ENCODE assay signal across 16 mouse cellular contexts in the genomic region with DNA sequence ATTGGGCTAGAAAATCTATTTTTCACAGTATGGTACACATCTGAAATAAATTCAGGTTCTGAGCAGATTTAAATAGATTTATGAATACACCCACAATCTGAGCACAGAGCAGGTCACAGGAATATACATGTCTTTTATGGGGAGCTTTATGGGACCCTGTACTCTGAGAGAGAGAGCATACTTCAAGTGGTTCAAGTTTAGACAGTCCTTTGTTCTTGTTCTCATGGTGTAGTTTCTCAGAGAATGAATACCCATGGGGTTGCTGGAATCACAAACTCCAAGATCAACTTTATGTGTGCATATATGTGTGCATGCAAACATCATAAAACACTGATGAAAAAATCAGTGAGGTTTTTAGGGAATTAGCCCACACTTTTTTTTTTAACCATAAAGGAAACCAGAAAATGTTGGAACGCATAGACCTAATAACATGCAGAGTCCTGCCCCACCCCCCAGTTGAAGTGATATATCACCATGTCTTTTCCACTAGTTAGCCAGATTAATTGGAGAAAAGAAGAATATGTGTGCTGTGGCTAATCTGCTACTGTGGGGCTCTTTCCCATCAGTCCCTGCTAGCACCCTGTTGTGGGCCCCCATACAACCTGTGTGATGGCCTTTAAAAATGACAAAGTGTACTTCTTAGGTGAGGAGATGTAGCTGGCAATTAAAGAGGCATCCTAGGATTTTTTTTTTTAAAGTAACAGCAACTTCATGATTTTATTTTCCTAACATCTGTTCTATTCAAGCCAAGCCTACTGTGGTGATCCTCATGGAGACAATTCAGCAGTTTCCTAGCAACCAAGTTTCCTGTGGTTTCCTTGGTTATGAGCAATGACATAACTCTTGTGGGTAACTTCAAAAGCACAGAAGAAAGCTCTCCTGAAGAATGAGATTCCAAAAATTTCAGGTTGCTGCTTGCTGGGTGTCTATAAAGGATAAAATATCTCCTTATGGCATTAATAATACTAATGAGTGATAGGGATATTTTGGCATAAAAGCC.
DNase-seq lines count a peak whose midpoint lies in the region; ATAC-seq and TF ChIP-seq lines count a peak whose summit lies in the region.
"Had no signal": no experiment of that assay in that cellular context is flagged by ENCODE, and none has a peak within 500 bp of the region (broad histone marks: within the 10 kb centered on the region; RNA-seq: fewer than 3 reads in every experiment).

No protein-coding gene starts in this region.

- H3K4me3 ChIP-seq in forebrain, embryonic 12.5 days (replicated peaks): no peak overlapping the region
- no peak overlapping the region for H3K4me3 ChIP-seq in forebrain, embryonic 15.5 days
- H3K4me3 ChIP-seq in limb, embryonic 14.5 days (replicated peaks; ENCODE audit: low read length): no peak overlapping the region
- H3K4me3 ChIP-seq: heart, adult 2 months had no signal

- 56% methylated on average over 1 of the region's 1 CpGs for WGBS in forebrain, embryonic 12.5 days
- 50% methylated on average over 1 of the region's 1 CpGs for WGBS in forebrain, embryonic 15.5 days
- WGBS in limb, embryonic 14.5 days: 38% methylated on average over 1 of the region's 1 CpGs

- DNase-seq in retina, embryonic 14.5 days (ENCODE audit: low spot score): peak; percentile 11
- DNase-seq in retina, postnatal 1 day: no peak
- peak; percentile 36 for DNase-seq in limb, embryonic 14.5 days (ENCODE audit: low spot score)
- no peak for DNase-seq in spleen, adult 18-20 months
- DNase-seq in ovary, postnatal 14 days (ENCODE audit: low spot score): no peak
- DNase-seq in urinary bladder, postnatal 10 days (ENCODE audit: low spot score): no peak
- DNase-seq: adrenal gland, adult 8-10 months; B cell, adult 2 months; cerebellum, adult 11-12 months; heart, adult 2 months; heart, postnatal 4 days; kidney, postnatal 36 days; thymus, postnatal 14 days had no signal

- 0 out of 2 replicates have a peak overlapping the region, but pooled peaks have one; percentile 19 for H3K27ac ChIP-seq in forebrain, embryonic 12.5 days
- no peak overlapping the region for H3K27ac ChIP-seq in forebrain, embryonic 15.5 days (replicated peaks)
- no peak overlapping the region for H3K27ac ChIP-seq in limb, embryonic 14.5 days (replicated peaks; ENCODE audit: low read depth, low read length)
- H3K27ac ChIP-seq: heart, adult 2 months; liver, embryonic 14.5 days had no signal

- H3K36me3 ChIP-seq in forebrain, embryonic 12.5 days (replicated peaks): no peaks in the 10 kb centered on the region
- no peaks in the 10 kb centered on the region for H3K36me3 ChIP-seq in forebrain, embryonic 15.5 days
- H3K36me3 ChIP-seq in limb, embryonic 14.5 days (ENCODE audit: control insufficient read depth, insufficient read depth, low read length): no peaks in the 10 kb centered on the region

- H3K9ac ChIP-seq in forebrain, embryonic 12.5 days: no peak overlapping the region
- H3K9ac ChIP-seq in forebrain, embryonic 15.5 days (replicated peaks): no peak overlapping the region
- no peak overlapping the region for H3K9ac ChIP-seq in limb, embryonic 14.5 days (ENCODE audit: low read depth, low read length, severe bottlenecking)
- H3K9ac ChIP-seq: liver, embryonic 14.5 days had no signal

- H3K4me1 ChIP-seq in forebrain, embryonic 12.5 days: peaks cover 13% of the 10 kb centered on the region
- H3K4me1 ChIP-seq in forebrain, embryonic 15.5 days: peaks cover 8% of the 10 kb centered on the region
- H3K4me1 ChIP-seq in limb, embryonic 14.5 days (ENCODE audit: control insufficient read depth, insufficient read depth, low read length): peaks cover 12% of the 10 kb centered on the region

- no peak overlapping the region for H3K4me2 ChIP-seq in forebrain, embryonic 12.5 days
- H3K4me2 ChIP-seq in forebrain, embryonic 15.5 days (replicated peaks): no peak overlapping the region
- no peak overlapping the region for H3K4me2 ChIP-seq in limb, embryonic 14.5 days (replicated peaks; ENCODE audit: low read depth, low read length, severe bottlenecking)

- TF ChIP-seq POLR2A in limb, embryonic 14.5 days (IDR thresholded peaks at IDR 0.05; ENCODE audit: borderline replicate concordance, extremely low read depth, insufficient read depth, insufficient read length): no peak

- no peaks in the 10 kb centered on the region for H3K9me3 ChIP-seq in forebrain, embryonic 12.5 days
- no peaks in the 10 kb centered on the region for H3K9me3 ChIP-seq in forebrain, embryonic 15.5 days
- no peaks in the 10 kb centered on the region for H3K9me3 ChIP-seq in limb, embryonic 14.5 days (ENCODE audit: control insufficient read depth, low read length)

- H3K27me3 ChIP-seq in forebrain, embryonic 12.5 days: no peaks in the 10 kb centered on the region
- H3K27me3 ChIP-seq in forebrain, embryonic 15.5 days: no peaks in the 10 kb centered on the region
- no peaks in the 10 kb centered on the region for H3K27me3 ChIP-seq in limb, embryonic 14.5 days (ENCODE audit: control insufficient read depth, insufficient read depth, low read length)

- ATAC-seq in forebrain, embryonic 12.5 days (ENCODE audit: low FRiP score): no peak
- ATAC-seq in forebrain, embryonic 15.5 days (replicated peaks): no peak
- ATAC-seq in limb, embryonic 14.5 days (ENCODE audit: low FRiP score, low read depth): peak; percentile 44; the same call in 1 of the 2 replicates

Comparison
In these comparisons a context has a peak if more than half of its experiments do, and no peak if none do; other contexts are left out.
1. DNase-seq: peak in retina, embryonic 14.5 days (single experiment) and limb, embryonic 14.5 days (single experiment); none in retina, postnatal 1 day (single experiment), spleen, adult 18-20 months (0 of 2), ovary, postnatal 14 days (single experiment) and urinary bladder, postnatal 10 days (single experiment).